Mouse (Mus musculus) adrenal gland, postnatal 25 days (tissue): ENCODE measurements around the gene Stard7. TPM values are rescaled to one million over a fixed set of nuclear protein-coding genes. Genes with fewer than 3 reads are reported as not detected.
"Not testable (repeated sequence)": the region's sequence is repeated elsewhere in the genome, so short reads cannot be mapped to it uniquely, and the experiment has no call there.

ENCODE experiments used
- DNase-seq: peaks from one replicate; pipeline ENCODE4 v3.0.0; 2021; ENCODE audit warnings: mixed read lengths
- long read RNA-seq: library from polyadenylated mRNA; stranded (forward); transcript quantifications from one replicate; pipeline ENCODE4 v2.0.0, GENCODE M21; 2021
- total RNA-seq: library from RNA; stranded (reverse); gene quantifications from 2 replicates; pipeline ENCODE4 v1.2.3, GENCODE M21; 2021

The Stard7 gene
- total RNA-seq, result 110 and 117 TPM in 2 replicates
- long read RNA-seq, transcript Stard7-202 (8 exons, 3,116 nt), result major isoform, 220 of 272 reads
- long read RNA-seq, partial matches to known transcripts, result 38 of 272 reads
- long read RNA-seq, other reads (novel, unspliced or antisense), result 12 of 272 reads

- DNase-seq, result peak; percentile 95
These were observed at the start of gene Stard7 for GRCm38 (mm10) chr2:127269491-127270299. Gene Stard7 (plus strand): TSS chr2:127270218.

- no peak for DNase-seq
These were observed 44.8 kb upstream of the Stard7 start for GRCm38 (mm10) chr2:127225261-127225660.

- no peak for DNase-seq
These were observed 32.0 kb upstream of the Stard7 start for GRCm38 (mm10) chr2:127237897-127238610.

GRCm38 (mm10) chr2:127240065-127240464, 30.0 kb upstream of the Stard7 start:
- no peak for DNase-seq

GRCm38 (mm10) chr2:127247592-127248333, 22.3 kb upstream of the Stard7 start, which contains the start of the genes Ciao1 and Tmem127:
Gene Ciao1 (minus strand): TSS chr2:127247816.
Gene Tmem127 (plus strand): TSS chr2:127247908.
- DNase-seq, result peak; percentile 97

- peak; percentile 49 for DNase-seq
These were observed 21.5 kb upstream of the Stard7 start for GRCm38 (mm10) chr2:127248334-127249004.

GRCm38 (mm10) chr2:127250291-127251008, 19.6 kb upstream of the Stard7 start:
- no peak for DNase-seq

- no peak for DNase-seq
These were observed 18.6 kb upstream of the Stard7 start for GRCm38 (mm10) chr2:127251457-127251856.

GRCm38 (mm10) chr2:127251880-127252527, 18.0 kb upstream of the Stard7 start:
- DNase-seq, result peak; percentile 26

GRCm38 (mm10) chr2:127252787-127253186, 17.2 kb upstream of the Stard7 start:
- DNase-seq, result no peak

- no peak for DNase-seq
These were observed 15.3 kb upstream of the Stard7 start for GRCm38 (mm10) chr2:127254604-127255134.

- no peak for DNase-seq
These were observed 14.7 kb upstream of the Stard7 start for GRCm38 (mm10) chr2:127255294-127255693.

GRCm38 (mm10) chr2:127259340-127259739, 10.7 kb upstream of the Stard7 start:
- no peak for DNase-seq

GRCm38 (mm10) chr2:127262480-127262879, 7.5 kb upstream of the Stard7 start:
- DNase-seq, result no peak

GRCm38 (mm10) chr2:127267854-127268253, 2.2 kb upstream of the Stard7 start:
- no peak for DNase-seq

GRCm38 (mm10) chr2:127270300-127271041, 453 bp downstream of the Stard7 start:
- peak; percentile 90 for DNase-seq

- no peak for DNase-seq
These were observed 1.1 kb downstream of the Stard7 start for GRCm38 (mm10) chr2:127271042-127271515.

GRCm38 (mm10) chr2:127272049-127272448, 2.0 kb downstream of the Stard7 start:
- DNase-seq, result not testable (repeated sequence)

GRCm38 (mm10) chr2:127272806-127273205, 2.8 kb downstream of the Stard7 start:
- DNase-seq, result no peak
